ENCODE assay signal across 11 mouse cellular contexts in genomic region chr5:22641233-22641632, GRCm38 (mm10).
DNase-seq lines count a peak whose midpoint lies in the region; ATAC-seq and TF ChIP-seq lines count a peak whose summit lies in the region.
"Had no signal": no experiment of that assay in that cellular context is flagged by ENCODE, and none has a peak within 500 bp of the region (broad histone marks: within the 10 kb centered on the region; RNA-seq: fewer than 3 reads in every experiment).

No protein-coding gene starts in this region.

- no peaks in the 10 kb centered on the region for H3K27me3 ChIP-seq in hindbrain, embryonic 14.5 days (ENCODE audit: control insufficient read depth, insufficient read depth, low read length)
- H3K27me3 ChIP-seq in hindbrain, embryonic 13.5 days: no peaks in the 10 kb centered on the region
- no peaks in the 10 kb centered on the region for H3K27me3 ChIP-seq in lung, postnatal 0 days (replicated peaks; ENCODE audit: insufficient read depth, low read length)
- H3K27me3 ChIP-seq: limb, embryonic 12.5 days had no signal

- H3K27ac ChIP-seq in hindbrain, embryonic 14.5 days: no peak overlapping the region
- H3K27ac ChIP-seq in hindbrain, embryonic 13.5 days: no peak overlapping the region
- no peak overlapping the region for H3K27ac ChIP-seq in lung, postnatal 0 days (ENCODE audit: low read length)
- H3K27ac ChIP-seq: limb, embryonic 12.5 days had no signal

- no peak overlapping the region for H3K4me2 ChIP-seq in hindbrain, embryonic 14.5 days (replicated peaks)
- H3K4me2 ChIP-seq in hindbrain, embryonic 13.5 days: no peak overlapping the region
- no peak overlapping the region for H3K4me2 ChIP-seq in lung, postnatal 0 days (replicated peaks; ENCODE audit: low read depth, low read length)
- H3K4me2 ChIP-seq: limb, embryonic 12.5 days had no signal

- H3K36me3 ChIP-seq in hindbrain, embryonic 14.5 days (replicated peaks; ENCODE audit: control insufficient read depth, insufficient read depth): no peaks in the 10 kb centered on the region
- H3K36me3 ChIP-seq in hindbrain, embryonic 13.5 days: no peaks in the 10 kb centered on the region
- H3K36me3 ChIP-seq in lung, postnatal 0 days (ENCODE audit: insufficient read depth, low read length): no peaks in the 10 kb centered on the region
- H3K36me3 ChIP-seq: limb, embryonic 12.5 days had no signal

- H3K4me3 ChIP-seq in hindbrain, embryonic 14.5 days (replicated peaks; ENCODE audit: low read length): no peak overlapping the region
- no peak overlapping the region for H3K4me3 ChIP-seq in hindbrain, embryonic 13.5 days
- no peak overlapping the region for H3K4me3 ChIP-seq in lung, postnatal 0 days (ENCODE audit: low read depth, low read length)
- H3K4me3 ChIP-seq: erythroblast, embryonic 14.5 days; limb, embryonic 12.5 days had no signal

- no peaks in the 10 kb centered on the region for H3K4me1 ChIP-seq in hindbrain, embryonic 14.5 days (replicated peaks; ENCODE audit: control insufficient read depth, insufficient read depth, low read length)
- no peaks in the 10 kb centered on the region for H3K4me1 ChIP-seq in hindbrain, embryonic 13.5 days (replicated peaks)
- no peaks in the 10 kb centered on the region for H3K4me1 ChIP-seq in lung, postnatal 0 days (ENCODE audit: insufficient read depth, low read depth, low read length)
- H3K4me1 ChIP-seq: limb, embryonic 12.5 days had no signal

- TF ChIP-seq EP300 in lung, postnatal 0 days (IDR thresholded peaks at IDR 0.05): no peak

- TF ChIP-seq CTCF in lung, postnatal 0 days (IDR thresholded peaks at IDR 0.05): peak; percentile 41

- no peak overlapping the region for H3K9ac ChIP-seq in hindbrain, embryonic 14.5 days
- no peak overlapping the region for H3K9ac ChIP-seq in hindbrain, embryonic 13.5 days
- H3K9ac ChIP-seq in lung, postnatal 0 days (replicated peaks; ENCODE audit: low read depth): no peak overlapping the region
- H3K9ac ChIP-seq: limb, embryonic 12.5 days had no signal

- H3K9me3 ChIP-seq in hindbrain, embryonic 14.5 days (ENCODE audit: control insufficient read depth, low read length): peaks cover 3% of the 10 kb centered on the region; the same call in 1 of the 2 replicates
- H3K9me3 ChIP-seq in hindbrain, embryonic 13.5 days: peaks cover 3% of the 10 kb centered on the region
- H3K9me3 ChIP-seq in lung, postnatal 0 days (ENCODE audit: low read length): no peaks in the 10 kb centered on the region
- H3K9me3 ChIP-seq: limb, embryonic 12.5 days had no signal

- peak; percentile 58 for DNase-seq in hindbrain, embryonic 14.5 days (ENCODE audit: low spot score)
- DNase-seq in lung, postnatal 0 days (ENCODE audit: low spot score): no peak
- no peak for DNase-seq in lung, postnatal 36 days
- DNase-seq in brain, adult 2 months (ENCODE audit: low read depth, low spot score): peak; percentile 35
- peak; percentile 4 for DNase-seq in telencephalon, adult 2 months (ENCODE audit: low read depth, low spot score)
- DNase-seq: gastrocnemius, postnatal 25 days; heart, postnatal 14 days had no signal

- ATAC-seq in hindbrain, embryonic 14.5 days (ENCODE audit: low FRiP score): no peak
- ATAC-seq in hindbrain, embryonic 13.5 days (ENCODE audit: low FRiP score): no peak
- no peak for ATAC-seq in lung, postnatal 0 days
- no peak for ATAC-seq in erythroblast, adult 5-6 weeks (replicated peaks; ENCODE audit: low FRiP score, poor library complexity, severe bottlenecking)

Comparison
In these comparisons a context has a peak if more than half of its experiments do, and no peak if none do; other contexts are left out.
1. DNase-seq: peak in hindbrain, embryonic 14.5 days (single experiment), brain, adult 2 months (single experiment) and telencephalon, adult 2 months (single experiment); none in lung, postnatal 0 days (single experiment) and lung, postnatal 36 days (single experiment).